Mouse (Mus musculus) cerebellum, adult 2 months (tissue): ENCODE data around the gene Cbfa2t3. TPM values are rescaled to one million over a fixed set of nuclear protein-coding genes. Genes with fewer than 3 reads are reported as not detected.

Experiments used
- DNase-seq, 2 experiments: peaks; one replicate each; pipeline ENCODE4 v3.0.0; 2021
- H3K27ac ChIP-seq: fragments of 200-500 bp; 2 replicates; pipeline ENCODE4 v1.5.1; 2012; ENCODE audit warnings: low read length, control low read depth, inconsistent platforms; ENCODE audit not compliant: insufficient read depth
- H3K27me3 ChIP-seq: fragments of 200-500 bp; 2 replicates; pipeline ENCODE4 v1.6.1; 2012; ENCODE audit warnings: inconsistent platforms, mild to moderate bottlenecking, low read length, moderate library complexity; ENCODE audit not compliant: control insufficient read depth, insufficient read depth
- H3K4me1 ChIP-seq: fragments of 200-500 bp; 2 replicates; pipeline ENCODE4 v1.6.1; 2011; ENCODE audit warnings: low read length; ENCODE audit not compliant: control insufficient read depth, insufficient read depth
- H3K4me3 ChIP-seq: fragments of 200-500 bp; replicated peaks from 2 replicates; pipeline ENCODE3; 2011; ENCODE audit warnings: mild to moderate bottlenecking, low read depth, low read length, control low read depth; ENCODE audit not compliant: insufficient read depth
- CTCF ChIP-seq: fragments of 200-500 bp; IDR thresholded peaks from 2 replicates; pipeline ENCODE4 v1.5.1; 2011; ENCODE audit warnings: low read depth, mild to moderate bottlenecking, control low read depth, low read length, moderate library complexity, borderline replicate concordance; ENCODE audit not compliant: insufficient read depth
- POLR2A ChIP-seq: fragments of 200-500 bp; IDR thresholded peaks from 2 replicates; pipeline ENCODE4 v1.6.1; 2011; ENCODE audit warnings: low read length, control low read depth, borderline replicate concordance; ENCODE audit not compliant: insufficient read depth
- WGBS: fragments of 180-500 bp; shearing (Covaris S2); methylation state at CpG from one replicate; pipeline ENCODE4 v1.1.7; 2018; 5-methylcytosine and 5-hydroxymethylcytosine counted together
- polyA plus RNA-seq: library from polyadenylated mRNA; depleted of rRNA; stranded (reverse); fragments of >200 nt; gene quantifications from 2 replicates; pipeline ENCODE4 v1.2.3, GENCODE M21; 2012

Gene Cbfa2t3
- polyA plus RNA-seq, 1 experiment, result 17.7 TPM

DNA sequence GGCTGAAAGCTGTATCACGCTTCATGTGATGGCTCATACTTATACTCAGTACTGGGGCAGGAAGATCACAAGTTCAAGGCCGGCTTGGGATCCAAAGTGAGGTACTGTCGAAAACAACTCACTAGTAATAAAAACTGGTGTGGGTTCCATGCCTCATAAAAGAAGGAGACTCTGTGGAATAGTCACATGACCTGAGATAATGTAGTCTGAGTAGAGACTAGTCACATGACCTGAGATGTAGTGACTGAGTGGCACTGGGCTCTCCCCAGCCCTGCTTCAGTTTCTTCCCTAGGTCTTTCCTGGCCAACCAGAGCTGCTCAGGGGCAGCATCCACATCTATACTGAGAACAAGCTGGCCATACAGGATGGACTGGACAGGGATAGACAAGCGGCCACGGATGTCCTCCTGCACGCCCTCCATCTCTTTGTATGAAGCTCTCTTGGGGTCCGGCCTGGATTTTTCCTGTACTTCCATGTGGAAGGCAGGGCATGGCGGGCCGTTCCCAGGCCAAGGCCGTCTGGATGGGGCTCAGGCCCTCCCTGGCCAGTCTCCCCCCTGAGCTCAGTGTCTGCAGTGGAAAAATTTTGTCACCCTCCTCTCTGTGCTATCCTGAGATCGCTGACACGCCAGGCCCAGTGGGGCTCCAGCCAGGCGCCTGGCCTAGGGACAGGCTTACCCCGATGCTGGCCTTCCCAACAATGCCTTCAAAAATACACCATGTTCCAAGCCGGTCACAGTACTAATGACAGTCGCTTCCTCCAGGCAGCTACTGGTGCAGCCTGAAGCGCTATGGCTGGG lies 74.9 kb downstream of the Cbfa2t3 start:
- TF ChIP-seq CTCF (no peak), POLR2A (no peak)
- WGBS, result 66% methylated on average over 17 of the region's 17 CpGs
- no peak overlapping the region for H3K27ac ChIP-seq
- H3K4me1 ChIP-seq, result peaks cover 19% of the 10 kb centered on the region
- H3K4me3 ChIP-seq, result no peak overlapping the region
- peak in 1 of 2 experiments; percentile 34 for DNase-seq
- no peaks in the 10 kb centered on the region for H3K27me3 ChIP-seq

DNA sequence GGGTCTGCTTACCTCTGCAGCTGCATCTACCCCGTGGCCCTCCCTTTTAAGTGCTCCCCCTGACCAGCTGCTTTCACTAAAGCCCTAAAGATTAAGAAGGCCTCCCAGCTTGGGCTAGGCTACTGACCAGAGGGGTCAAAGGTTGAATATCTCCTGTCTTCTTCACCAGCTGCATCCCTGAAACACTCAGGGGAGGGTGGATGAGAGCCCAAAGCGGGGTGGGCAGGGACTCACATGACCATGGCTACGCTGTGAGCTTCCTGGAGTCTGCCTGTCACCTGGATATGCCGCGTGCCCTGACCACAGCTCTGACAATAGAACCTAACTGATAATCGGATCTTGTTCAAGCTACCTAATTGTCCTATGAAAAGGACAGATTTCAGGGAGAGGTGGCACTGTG lies 76.2 kb downstream of the Cbfa2t3 start, which contains the start of gene Pabpn1l:
TSS of gene Pabpn1l (minus strand) at position 13 of the 400 bp plus-strand sequence.
- WGBS, result 83% methylated on average over 6 of the region's 6 CpGs
- no peak for DNase-seq
- H3K27ac ChIP-seq, result no peak within 1 kb of the TSS
- H3K27me3 ChIP-seq, result no peaks in the 10 kb centered on the region
- no peak within 1 kb of the TSS for H3K4me3 ChIP-seq
- peaks cover 23% of the 10 kb centered on the region for H3K4me1 ChIP-seq
- TF ChIP-seq CTCF, result no peak

DNA sequence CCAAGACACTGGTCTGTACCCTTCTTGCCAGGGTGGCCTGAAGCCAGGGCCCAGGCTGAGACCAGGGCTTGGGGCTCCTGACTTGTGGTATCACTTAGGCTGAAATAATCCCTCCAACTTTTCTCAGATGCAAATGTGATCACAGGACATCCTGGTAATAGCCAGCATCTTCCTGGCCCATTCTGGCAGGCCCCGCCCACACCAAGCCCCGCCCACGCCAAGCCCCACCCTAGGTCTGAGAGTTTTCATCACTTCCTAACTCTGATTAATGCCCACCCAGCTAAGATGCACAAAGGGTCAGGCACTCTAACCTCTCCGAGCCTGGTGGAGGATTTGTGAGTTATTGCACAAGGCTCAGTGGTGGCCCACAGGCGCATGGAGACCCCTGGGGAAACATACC lies 78.5 kb downstream of the Cbfa2t3 start:
- no peak overlapping the region for H3K27ac ChIP-seq
- TF ChIP-seq CTCF (no peak), POLR2A (no peak)
- no peak overlapping the region for H3K4me3 ChIP-seq
- no peak for DNase-seq
- WGBS, result 48% methylated on average over 5 of the region's 5 CpGs
- H3K27me3 ChIP-seq, result no peaks in the 10 kb centered on the region
- H3K4me1 ChIP-seq, result peaks cover 9% of the 10 kb centered on the region; the same call in 1 of the 2 replicates

DNA sequence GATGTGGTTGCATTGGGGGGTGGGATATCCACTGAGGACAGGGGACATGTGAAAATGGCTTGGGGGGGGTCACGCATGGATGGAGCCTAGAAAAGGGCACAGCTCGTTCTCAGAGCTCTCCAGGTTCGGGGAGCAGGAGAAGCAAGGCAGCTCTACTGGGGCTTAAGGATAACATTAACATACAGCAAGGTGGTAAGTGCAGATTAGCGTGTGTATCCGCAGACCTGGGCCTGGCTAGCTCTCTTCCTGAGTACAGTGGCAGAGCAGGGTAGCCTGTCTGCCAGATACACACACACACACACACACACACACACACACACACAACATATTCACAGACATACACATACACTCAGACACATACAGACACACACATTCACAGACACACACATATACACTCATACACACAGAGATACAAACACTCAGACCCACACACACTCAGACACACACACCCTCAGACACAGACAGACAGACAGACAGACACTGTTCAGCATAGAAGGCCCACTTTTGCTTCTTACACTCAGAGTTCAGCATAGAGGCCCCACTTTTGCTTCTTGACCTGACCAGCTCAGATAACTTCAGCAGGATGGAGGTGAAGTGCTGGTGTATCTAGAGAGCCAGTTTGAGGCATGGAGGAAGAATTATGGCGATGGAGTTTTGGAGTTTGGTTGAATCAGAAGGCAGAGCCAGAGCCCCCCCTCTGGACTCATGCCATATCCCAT lies 80.1 kb downstream of the Cbfa2t3 start:
- H3K27ac ChIP-seq, result no peak overlapping the region
- TF ChIP-seq POLR2A (no peak), CTCF (no peak)
- 71% methylated on average over 6 of the region's 6 CpGs for WGBS
- DNase-seq, result no peak
- H3K4me1 ChIP-seq, result peaks cover 4% of the 10 kb centered on the region; the same call in 1 of the 2 replicates
- H3K4me3 ChIP-seq, result no peak overlapping the region
- H3K27me3 ChIP-seq, result no peaks in the 10 kb centered on the region

DNA sequence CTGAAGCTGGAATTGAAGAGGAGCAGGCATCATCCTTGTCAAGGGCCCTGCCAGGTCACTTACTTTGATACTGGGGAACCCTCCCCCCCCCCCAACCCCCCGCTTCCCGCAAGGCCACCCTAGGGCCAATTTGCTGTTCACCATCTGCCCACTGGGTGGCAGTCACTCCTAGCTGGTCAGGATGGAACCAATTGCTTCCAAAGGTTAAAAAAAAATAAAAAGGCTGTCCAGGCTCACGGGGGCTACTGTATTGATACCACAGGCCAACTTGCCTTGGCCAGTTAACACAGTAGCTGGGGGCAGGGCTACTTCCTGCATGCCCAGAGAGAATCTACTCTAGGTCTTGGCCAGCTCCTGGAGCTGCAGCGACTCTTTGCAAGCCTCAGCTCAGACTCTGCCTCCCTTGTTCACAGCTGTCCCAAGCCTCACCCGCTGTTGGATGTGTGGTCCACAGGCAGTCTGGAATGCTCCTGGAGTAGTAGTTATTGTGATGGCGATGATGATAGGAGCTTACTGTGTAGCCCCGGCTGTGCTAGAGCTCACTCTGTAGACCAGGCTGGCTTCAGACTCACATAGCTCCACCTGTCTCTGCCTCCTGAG lies 80.9 kb downstream of the Cbfa2t3 start:
- whole genome bisulfite sequencing, result 9% methylated on average over 5 of the region's 7 CpGs
- no peak overlapping the region for H3K4me3 ChIP-seq
- peak; percentile 78 for TF ChIP-seq CTCF
- TF ChIP-seq POLR2A, result no peak
- peaks cover 4% of the 10 kb centered on the region; the same call in 1 of the 2 replicates for H3K4me1 ChIP-seq
- no peak overlapping the region for H3K27ac ChIP-seq
- DNase-seq, result peak; percentile 79 to 90
- H3K27me3 ChIP-seq, result no peaks in the 10 kb centered on the region

DNA sequence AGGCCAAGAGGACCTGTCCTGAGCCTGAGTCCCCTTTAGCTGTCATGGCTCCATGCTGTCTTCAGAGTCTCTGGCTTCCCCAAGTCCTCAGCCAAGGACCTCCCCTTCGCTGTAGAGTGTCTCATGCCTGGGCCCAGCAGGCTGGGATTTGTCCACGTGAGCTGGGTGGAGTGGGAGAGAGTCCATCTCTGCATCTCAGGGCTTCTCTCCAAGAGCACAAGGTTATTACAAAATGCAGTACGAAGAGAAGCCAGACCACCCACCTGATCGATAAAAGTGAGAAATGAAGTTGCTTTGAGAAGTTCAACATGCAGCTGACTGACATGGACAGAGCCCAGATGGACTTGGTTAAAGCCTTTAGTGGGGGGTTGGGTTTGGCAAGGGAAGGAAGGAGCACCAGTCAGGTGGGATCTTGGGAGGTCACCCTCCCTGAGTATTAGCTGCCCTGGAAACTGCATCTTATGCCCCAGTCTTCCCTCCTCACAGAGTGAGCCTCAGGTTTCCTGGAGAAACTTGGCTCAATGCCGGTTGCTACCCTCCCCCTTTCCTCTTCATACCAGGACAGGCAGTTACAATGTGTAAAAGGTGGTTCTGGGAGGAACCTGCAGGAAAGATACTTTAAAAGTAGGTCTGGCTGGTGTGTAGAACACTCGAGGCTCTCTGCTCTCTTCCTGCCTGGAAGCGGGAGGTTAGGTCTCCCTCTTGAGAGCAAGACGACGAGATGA lies 82.6 kb downstream of the Cbfa2t3 start:
- 54% methylated on average over 9 of the region's 9 CpGs for WGBS

More for the DNA sequence above, 82.6 kb downstream of the Cbfa2t3 start:
- Histone ChIP-seq H3K27me3 (no peaks in the 10 kb centered on the region), H3K4me3 (no peak overlapping the region), H3K27ac (no peak overlapping the region), H3K4me1 (peaks cover 10% of the 10 kb centered on the region)
- no peak for TF ChIP-seq POLR2A
- TF ChIP-seq CTCF, result no peak
- no peak for DNase-seq
